Mouse (Mus musculus) intestine, postnatal 0 days (tissue): ENCODE measurements around the gene Jtb. TPM values are rescaled to one million over a fixed set of nuclear protein-coding genes. Genes with fewer than 3 reads are reported as not detected.
A peak's percentile ranks its signal among the peaks of the same experiment; 100 is the strongest.

Experiments
- ATAC-seq: fragments of 200-750 bp; cut with Nextera tagmentation; 2 replicates; pipeline ENCODE4 v1.8.0; 2017; ENCODE audit warnings: mild to moderate bottlenecking, moderate TSS enrichment, moderate library complexity
- H3K27ac ChIP-seq: fragments of 300-500 bp; sonication (generic); 2 replicates; pipeline ENCODE4 v1.5.1; 2014; ENCODE audit warnings: mild to moderate bottlenecking, low read depth, low read length, moderate library complexity
- H3K27me3 ChIP-seq: fragments of 300-500 bp; sonication (generic); replicated peaks from 2 replicates; pipeline ENCODE4 v1.6.1; 2014; ENCODE audit warnings: low read length, mixed read lengths; ENCODE audit not compliant: control insufficient read depth, insufficient read depth
- H3K36me3 ChIP-seq: fragments of 300-500 bp; sonication (generic); 2 replicates; pipeline ENCODE4 v1.6.1; 2014; ENCODE audit warnings: mild to moderate bottlenecking, moderate library complexity; ENCODE audit not compliant: control insufficient read depth, insufficient read depth
- H3K4me1 ChIP-seq: fragments of 300-500 bp; sonication (generic); replicated peaks from 2 replicates; pipeline ENCODE4 v1.6.1; 2014; ENCODE audit warnings: antibody characterized with exemption, low read length, mixed read lengths; ENCODE audit not compliant: control insufficient read depth, insufficient read depth
- H3K4me2 ChIP-seq: fragments of 300-500 bp; sonication (generic); replicated peaks from 2 replicates; pipeline ENCODE4 v1.6.1; 2014; ENCODE audit warnings: low read depth, mild to moderate bottlenecking, moderate library complexity
- H3K4me3 ChIP-seq: fragments of 300-500 bp; sonication (generic); 2 replicates; pipeline ENCODE4 v1.5.1; 2014; ENCODE audit warnings: low read depth, low read length
- H3K9ac ChIP-seq: fragments of 300-500 bp; sonication (generic); 2 replicates; pipeline ENCODE4 v1.6.1; 2014; ENCODE audit warnings: mild to moderate bottlenecking, low read depth, low read length
- H3K9me3 ChIP-seq: fragments of 300-500 bp; sonication (generic); 2 replicates; pipeline ENCODE4 v1.6.1; 2016; ENCODE audit warnings: mixed run types; ENCODE audit not compliant: control insufficient read depth
- CTCF ChIP-seq: sonication (generic); IDR thresholded peaks from 2 replicates; pipeline ENCODE4 v1.5.1; 2016; ENCODE audit warnings: low read depth, mild to moderate bottlenecking, control low read depth, antibody characterized with exemption, moderate library complexity
- WGBS: fragments of 180-500 bp; shearing (Covaris S2); extraction: QIAGEN DNeasy Blood & Tissue Kit; methylation state at CpG from one replicate; pipeline ENCODE4 v1.1.7; 2014; 5-methylcytosine and 5-hydroxymethylcytosine counted together
- polyA plus RNA-seq: library from polyadenylated mRNA; unstranded; fragments of >200 nt; fragmentation: Nextera tagmentation; extraction: Ambion mirVana; gene quantifications from 2 replicates; pipeline ENCODE4 v1.2.1, GENCODE M21; 2015

The Jtb gene
- 169 and 172 TPM in 2 replicates for polyA plus RNA-seq

- H3K9ac ChIP-seq, result peak within 1 kb of the TSS; percentile 73
- ATAC-seq, result peak; percentile 96
- WGBS, result under 1% methylated on average over 61 of the region's 61 CpGs
Observed at GRCm38 (mm10) chr3:90231507-90232333, at the start of gene Jtb. TSS of gene Jtb (plus strand) at chr3:90231597.

GRCm38 (mm10) chr3:90183581-90183980, 47.8 kb upstream of the Jtb start:
- H3K4me3 ChIP-seq, result no peak overlapping the region
- H3K4me2 ChIP-seq, result no peak overlapping the region
- H3K36me3 ChIP-seq, result no peaks in the 10 kb centered on the region
- no peaks in the 10 kb centered on the region for H3K27me3 ChIP-seq
- 78% methylated on average over 3 of the region's 3 CpGs for WGBS
- no peak for TF ChIP-seq CTCF
- no peak for ATAC-seq
- H3K9me3 ChIP-seq, result no peaks in the 10 kb centered on the region
- H3K4me1 ChIP-seq, result no peaks in the 10 kb centered on the region
- no peak overlapping the region for H3K27ac ChIP-seq
- no peak overlapping the region for H3K9ac ChIP-seq

More at GRCm38 (mm10) chr3:90231507-90232333, at the start of gene Jtb:
- Histone ChIP-seq H3K4me1 (no peaks in the 10 kb centered on the region), H3K4me3 (peak within 1 kb of the TSS; percentile 63), H3K9me3 (no peaks in the 10 kb centered on the region), H3K27ac (peak within 1 kb of the TSS; percentile 85), H3K4me2 (peak within 1 kb of the TSS; percentile 85), H3K36me3 (peaks cover 20% of the 10 kb centered on the region), H3K27me3 (no peaks in the 10 kb centered on the region)
- 0 out of 2 replicates have a peak, but pooled peaks have one; percentile 14 for TF ChIP-seq CTCF

- Histone ChIP-seq H3K4me3 (0 out of 2 replicates have a peak overlapping the region, but pooled peaks have one; percentile 9), H3K9me3 (no peaks in the 10 kb centered on the region), H3K9ac (no peak overlapping the region), H3K4me2 (peak overlapping the region; percentile 43), H3K27ac (peak overlapping the region; percentile 50; the same call in 1 of the 2 replicates), H3K27me3 (no peaks in the 10 kb centered on the region), H3K36me3 (no peaks in the 10 kb centered on the region), H3K4me1 (peaks cover 4% of the 10 kb centered on the region; the same call in 1 of the 2 replicates)
- 31% methylated on average over 11 of the region's 11 CpGs for WGBS
- ATAC-seq, result peak; percentile 77
- no peak for TF ChIP-seq CTCF
Observed at GRCm38 (mm10) chr3:90190859-90191510, 40.4 kb upstream of the Jtb start.

- Histone ChIP-seq H3K27me3 (no peaks in the 10 kb centered on the region), H3K4me1 (peaks cover 4% of the 10 kb centered on the region; the same call in 1 of the 2 replicates), H3K4me3 (no peak overlapping the region), H3K4me2 (no peak overlapping the region), H3K9me3 (no peaks in the 10 kb centered on the region), H3K27ac (no peak overlapping the region), H3K36me3 (no peaks in the 10 kb centered on the region), H3K9ac (no peak overlapping the region)
- no peak for TF ChIP-seq CTCF
- ATAC-seq, result no peak
- WGBS, result 65% methylated on average over 4 of the region's 4 CpGs
Observed at GRCm38 (mm10) chr3:90194759-90195158, 36.6 kb upstream of the Jtb start.

- Histone ChIP-seq H3K27me3 (no peaks in the 10 kb centered on the region), H3K4me2 (no peak overlapping the region), H3K36me3 (no peaks in the 10 kb centered on the region), H3K9ac (no peak overlapping the region), H3K4me1 (peaks cover 4% of the 10 kb centered on the region; the same call in 1 of the 2 replicates), H3K4me3 (no peak overlapping the region), H3K9me3 (no peaks in the 10 kb centered on the region), H3K27ac (no peak overlapping the region)
- TF ChIP-seq CTCF, result no peak
- ATAC-seq, result no peak
- 83% methylated on average over 1 of the region's 1 CpGs for WGBS
Observed at GRCm38 (mm10) chr3:90195644-90196043, 35.8 kb upstream of the Jtb start.

GRCm38 (mm10) chr3:90197548-90197947, 33.8 kb upstream of the Jtb start:
- no peak for ATAC-seq
- H3K4me1 ChIP-seq, result no peaks in the 10 kb centered on the region; the same call in 1 of the 2 replicates

More at GRCm38 (mm10) chr3:90197548-90197947, 33.8 kb upstream of the Jtb start:
- Histone ChIP-seq H3K4me3 (no peak overlapping the region), H3K36me3 (no peaks in the 10 kb centered on the region), H3K9me3 (no peaks in the 10 kb centered on the region), H3K9ac (no peak overlapping the region), H3K4me2 (no peak overlapping the region), H3K27me3 (no peaks in the 10 kb centered on the region), H3K27ac (no peak overlapping the region)
- WGBS, result 60% methylated on average over 1 of the region's 1 CpGs
- TF ChIP-seq CTCF, result no peak
